Mouse (Mus musculus): Measurements from ENCODE around the gene Hist1h3b. TPM values are rescaled to one million over a fixed set of nuclear protein-coding genes. Genes with fewer than 3 reads are reported as not detected.
"Not testable (repeated sequence)": the region's sequence is repeated elsewhere in the genome, so short reads cannot be mapped to it uniquely, and the experiment has no call there.

Hist1h3b gene
- polyA plus RNA-seq, 1 experiment from 2014 or later: 0.51 TPM

DNA sequence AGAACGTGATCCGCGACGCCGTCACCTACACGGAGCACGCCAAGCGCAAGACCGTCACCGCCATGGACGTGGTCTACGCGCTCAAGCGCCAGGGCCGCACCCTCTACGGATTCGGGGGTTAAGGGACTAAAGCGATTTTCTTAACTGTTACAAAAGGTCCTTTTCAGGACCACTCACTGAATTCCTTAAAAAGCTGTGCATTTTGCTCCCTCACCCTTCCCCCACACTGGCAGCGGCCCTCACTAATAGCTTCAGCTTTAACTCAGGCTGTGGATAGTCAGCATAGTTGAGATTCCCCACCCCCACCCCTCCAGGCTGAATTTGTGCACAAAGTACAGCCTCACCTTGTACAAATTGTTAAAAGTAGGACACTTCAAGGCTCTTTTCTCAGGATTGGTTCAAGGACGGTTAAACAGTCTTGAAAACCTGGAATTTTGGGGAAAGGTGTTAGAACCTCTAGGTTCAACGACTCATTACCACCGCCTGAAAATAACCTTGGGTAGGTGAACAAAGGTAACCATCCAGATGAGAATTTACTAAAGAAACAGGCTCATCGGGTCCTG is 5.2 kb downstream of the Hist1h3b start:
- 0 out of 2 replicates have a peak, but pooled peaks have one; percentile 6 for ATAC-seq (ENCODE audit: low read depth)
- Histone ChIP-seq H3K36me3 (ENCODE audit: control insufficient read depth, insufficient read depth, low read length) (no peaks in the 10 kb centered on the region), H3K4me3 (ENCODE audit: low read depth, low read length) (peak overlapping the region; percentile 25), H3K4me1 (ENCODE audit: control insufficient read depth, insufficient read depth, low read length) (no peaks in the 10 kb centered on the region; the same call in none of the 2 replicates), H3K27ac (ENCODE audit: low read depth, low read length) (peak overlapping the region; percentile 68; the same call in 1 of the 2 replicates), H3K9ac (replicated peaks; ENCODE audit: low read depth, low read length) (no peak overlapping the region), H3K9me3 (ENCODE audit: control insufficient read depth, low read length) (no peaks in the 10 kb centered on the region), H3K27me3 (ENCODE audit: control insufficient read depth, insufficient read depth, low read length) (no peaks in the 10 kb centered on the region), H3K4me2 (ENCODE audit: low read depth, low read length) (peak overlapping the region; percentile 51)
- WGBS: 4% methylated on average over 9 of the region's 23 CpGs

DNA sequence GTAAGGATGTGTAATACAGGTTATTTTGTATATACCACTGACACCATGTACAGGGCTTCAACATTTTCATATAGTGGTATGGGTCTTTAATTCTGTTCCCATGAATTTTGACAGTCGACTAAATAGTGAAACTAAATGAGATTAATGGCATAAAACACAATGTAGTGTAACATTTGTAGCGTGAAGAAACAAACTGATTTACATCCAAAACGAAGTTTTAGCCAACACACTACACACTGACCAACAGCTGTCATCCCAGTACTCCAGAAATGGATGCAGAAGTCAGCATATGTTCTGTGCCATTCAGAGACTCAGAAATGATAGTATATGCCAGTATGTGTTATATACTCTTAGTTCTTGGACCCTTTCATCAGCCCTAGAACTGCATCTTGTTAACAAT is 5.9 kb downstream of the Hist1h3b start:
- H3K4me1 ChIP-seq (ENCODE audit: control insufficient read depth, insufficient read depth, low read length): no peaks in the 10 kb centered on the region; the same call in none of the 2 replicates
- WGBS: 45% methylated on average over 3 of the region's 3 CpGs
- H3K4me2 ChIP-seq (ENCODE audit: low read depth, low read length): no peak overlapping the region

DNA sequence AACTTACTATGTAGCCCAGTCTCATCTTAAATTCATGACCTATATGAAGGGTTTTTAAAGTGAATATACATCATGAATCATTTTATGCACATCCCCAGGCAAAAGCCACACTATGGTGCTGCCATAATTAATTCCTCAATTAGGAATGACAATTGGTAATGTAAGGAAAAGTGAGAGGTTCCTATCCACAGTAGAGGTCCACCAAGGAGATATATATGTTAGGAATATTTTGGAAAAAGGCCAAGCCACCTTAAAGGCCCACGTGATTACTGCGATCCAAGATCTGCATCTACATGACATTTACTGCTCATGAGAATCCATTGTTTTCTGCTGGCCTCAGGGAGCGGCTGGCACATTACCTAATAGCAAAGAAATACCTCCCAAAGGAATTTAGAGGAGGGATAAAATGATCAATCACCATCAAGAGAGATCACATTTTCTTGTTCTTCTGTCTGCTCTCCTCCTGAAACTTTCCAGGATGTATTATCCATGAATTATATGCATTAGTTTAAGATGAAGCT is 7.2 kb downstream of the Hist1h3b start:
- H3K27me3 ChIP-seq (ENCODE audit: control insufficient read depth, insufficient read depth, low read length): no peaks in the 10 kb centered on the region
- WGBS: 46% methylated on average over 3 of the region's 3 CpGs
- H3K9ac ChIP-seq (replicated peaks; ENCODE audit: low read depth, low read length): no peak overlapping the region
- no peak overlapping the region for H3K27ac ChIP-seq (ENCODE audit: low read depth, low read length)
- ATAC-seq (ENCODE audit: low read depth): no peak
- H3K4me1 ChIP-seq (ENCODE audit: control insufficient read depth, insufficient read depth, low read length): peaks cover 4% of the 10 kb centered on the region
- no peak overlapping the region for H3K4me2 ChIP-seq (ENCODE audit: low read depth, low read length)
- H3K9me3 ChIP-seq (ENCODE audit: control insufficient read depth, low read length): no peaks in the 10 kb centered on the region
- H3K36me3 ChIP-seq (ENCODE audit: control insufficient read depth, insufficient read depth, low read length): no peaks in the 10 kb centered on the region
- no peak overlapping the region for H3K4me3 ChIP-seq (ENCODE audit: low read depth, low read length)

More for the DNA sequence above, 5.9 kb downstream of the Hist1h3b start:
- Histone ChIP-seq H3K27me3 (ENCODE audit: control insufficient read depth, insufficient read depth, low read length) (no peaks in the 10 kb centered on the region), H3K9me3 (ENCODE audit: control insufficient read depth, low read length) (no peaks in the 10 kb centered on the region), H3K27ac (ENCODE audit: low read depth, low read length) (no peak overlapping the region), H3K36me3 (ENCODE audit: control insufficient read depth, insufficient read depth, low read length) (no peaks in the 10 kb centered on the region), H3K4me3 (ENCODE audit: low read depth, low read length) (no peak overlapping the region), H3K9ac (replicated peaks; ENCODE audit: low read depth, low read length) (no peak overlapping the region)
- no peak for ATAC-seq (ENCODE audit: low read depth)

DNA sequence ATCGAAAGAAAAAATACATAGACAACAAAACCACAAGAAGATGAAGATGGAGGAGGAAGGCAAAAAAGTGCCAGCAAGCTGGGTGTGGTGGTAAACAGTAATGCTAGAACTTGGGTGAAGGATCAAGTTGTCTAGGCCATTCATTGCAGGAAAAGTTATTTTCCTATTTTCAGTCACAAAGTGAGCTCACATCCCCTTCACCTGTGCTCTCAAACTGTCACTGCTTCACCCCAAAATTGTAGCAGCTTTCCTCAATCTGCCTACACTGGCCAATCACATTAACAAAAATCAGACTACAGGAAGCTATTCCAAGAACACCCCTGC is 7.8 kb downstream of the Hist1h3b start:
- ATAC-seq (ENCODE audit: low read depth): no peak
- peaks cover 7% of the 10 kb centered on the region for H3K4me1 ChIP-seq (ENCODE audit: control insufficient read depth, insufficient read depth, low read length)
- H3K9me3 ChIP-seq (ENCODE audit: control insufficient read depth, low read length): no peaks in the 10 kb centered on the region
- H3K9ac ChIP-seq (replicated peaks; ENCODE audit: low read depth, low read length): no peak overlapping the region
- H3K4me2 ChIP-seq (ENCODE audit: low read depth, low read length): peak overlapping the region; percentile 59; the same call in 1 of the 2 replicates
- no peaks in the 10 kb centered on the region for H3K27me3 ChIP-seq (ENCODE audit: control insufficient read depth, insufficient read depth, low read length)
- no peaks in the 10 kb centered on the region for H3K36me3 ChIP-seq (ENCODE audit: control insufficient read depth, insufficient read depth, low read length)
- no peak overlapping the region for H3K4me3 ChIP-seq (ENCODE audit: low read depth, low read length)
- H3K27ac ChIP-seq (ENCODE audit: low read depth, low read length): no peak overlapping the region
- 67% methylated on average over 1 of the region's 1 CpGs for WGBS

DNA sequence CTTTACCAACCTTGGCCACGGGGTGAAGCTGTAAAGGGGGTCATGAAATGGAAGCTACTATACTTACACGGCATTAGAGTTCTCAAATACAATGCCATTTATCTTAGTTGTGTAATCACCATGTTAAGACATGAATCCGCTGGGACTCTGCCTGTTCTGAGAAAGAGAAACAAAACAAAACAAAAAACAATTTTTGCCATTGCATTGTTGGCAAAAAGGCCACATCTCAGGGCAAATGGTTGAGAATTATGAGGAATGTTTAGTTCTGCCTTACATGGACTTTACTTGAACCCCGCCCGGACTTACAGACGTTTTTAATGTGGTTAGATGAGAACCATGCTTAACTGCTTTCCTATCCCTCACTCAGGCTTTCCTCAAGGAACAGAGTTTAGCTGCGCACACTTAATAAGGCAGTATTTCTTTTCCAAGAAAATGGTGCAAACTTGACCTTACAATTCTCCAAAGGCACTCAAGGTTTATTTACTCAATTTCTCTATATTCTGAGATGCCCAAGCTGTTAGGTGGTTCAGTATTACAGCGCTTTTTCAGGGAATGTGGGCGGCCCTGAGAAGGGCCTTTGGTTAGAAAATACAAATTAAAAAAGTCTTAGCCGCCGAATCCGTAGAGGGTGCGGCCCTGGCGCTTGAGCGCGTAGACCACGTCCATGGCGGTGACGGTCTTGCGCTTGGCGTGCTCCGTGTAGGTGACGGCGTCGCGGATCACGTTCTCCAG is 8.3 kb downstream of the Hist1h3b start:
- no peaks in the 10 kb centered on the region for H3K9me3 ChIP-seq (ENCODE audit: control insufficient read depth, low read length)
- 2% methylated on average over 16 of the region's 27 CpGs for WGBS
- H3K36me3 ChIP-seq (ENCODE audit: control insufficient read depth, insufficient read depth, low read length): no peaks in the 10 kb centered on the region
- no peaks in the 10 kb centered on the region for H3K27me3 ChIP-seq (ENCODE audit: control insufficient read depth, insufficient read depth, low read length)
- H3K4me2 ChIP-seq (ENCODE audit: low read depth, low read length): peak overlapping the region; percentile 59
- ATAC-seq (ENCODE audit: low read depth): peak; percentile 12; the same call in 1 of the 2 replicates
- H3K4me1 ChIP-seq (ENCODE audit: control insufficient read depth, insufficient read depth, low read length): peaks cover 7% of the 10 kb centered on the region
- peak overlapping the region; percentile 38 for H3K4me3 ChIP-seq (ENCODE audit: low read depth, low read length)
- H3K27ac ChIP-seq (ENCODE audit: low read depth, low read length): peak overlapping the region; percentile 79
- peak overlapping the region; percentile 50 for H3K9ac ChIP-seq (replicated peaks; ENCODE audit: low read depth, low read length)

DNA sequence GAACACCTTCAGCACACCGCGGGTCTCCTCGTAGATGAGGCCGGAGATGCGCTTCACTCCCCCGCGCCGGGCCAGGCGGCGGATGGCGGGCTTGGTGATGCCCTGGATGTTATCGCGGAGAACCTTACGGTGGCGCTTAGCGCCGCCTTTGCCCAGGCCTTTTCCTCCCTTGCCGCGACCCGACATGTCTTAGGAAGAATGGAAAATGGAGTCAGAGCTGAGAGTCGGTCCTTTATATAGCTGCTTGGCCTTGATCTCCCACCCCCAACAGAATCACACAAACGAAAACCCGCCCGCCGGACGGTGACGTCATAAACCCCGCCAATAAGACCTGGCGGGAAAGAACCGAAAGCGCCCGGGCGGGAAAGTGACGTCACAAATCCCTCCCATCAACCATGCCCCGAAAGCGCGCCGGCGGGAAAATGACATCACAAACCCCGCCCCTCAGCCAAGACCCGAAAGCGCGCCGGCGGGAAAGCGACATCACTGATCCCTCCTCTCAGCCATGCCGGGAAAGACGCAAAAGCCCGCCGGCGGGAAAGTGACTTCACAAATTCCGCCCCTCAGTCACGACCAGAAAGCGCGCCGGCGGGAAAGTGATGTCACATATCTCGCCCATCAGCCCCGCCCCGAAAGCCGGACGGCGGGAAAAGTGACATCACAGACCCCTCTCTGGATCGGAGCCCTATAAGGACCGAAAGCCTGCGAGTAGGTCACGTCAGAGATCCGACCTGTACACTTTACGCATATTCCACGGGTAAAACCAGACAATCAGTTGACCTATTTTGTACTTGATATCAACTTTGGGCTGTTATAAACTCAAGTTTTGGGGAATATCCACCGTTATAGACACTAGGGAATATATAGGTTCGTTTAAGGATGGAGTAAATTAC is 9.2 kb downstream of the Hist1h3b start, which contains the start of gene Hist1h4a:
Gene Hist1h4a, minus strand, starts transcription at position 259 of the 893 bp plus-strand sequence.
- Histone ChIP-seq H3K36me3 (ENCODE audit: control insufficient read depth, insufficient read depth, low read length) (no peaks in the 10 kb centered on the region), H3K9ac (replicated peaks; ENCODE audit: low read depth, low read length) (peak within 1 kb of the TSS; percentile 50), H3K27me3 (ENCODE audit: control insufficient read depth, insufficient read depth, low read length) (no peaks in the 10 kb centered on the region), H3K4me1 (ENCODE audit: control insufficient read depth, insufficient read depth, low read length) (peaks cover 7% of the 10 kb centered on the region), H3K9me3 (ENCODE audit: control insufficient read depth, low read length) (no peaks in the 10 kb centered on the region), H3K4me2 (ENCODE audit: low read depth, low read length) (peak within 1 kb of the TSS; percentile 59), H3K27ac (ENCODE audit: low read depth, low read length) (peak within 1 kb of the TSS; percentile 79), H3K4me3 (ENCODE audit: low read depth, low read length) (peak within 1 kb of the TSS; percentile 38)
- ATAC-seq (ENCODE audit: low read depth): peak; percentile 82
- WGBS: under 1% methylated on average over 67 of the region's 72 CpGs

DNA sequence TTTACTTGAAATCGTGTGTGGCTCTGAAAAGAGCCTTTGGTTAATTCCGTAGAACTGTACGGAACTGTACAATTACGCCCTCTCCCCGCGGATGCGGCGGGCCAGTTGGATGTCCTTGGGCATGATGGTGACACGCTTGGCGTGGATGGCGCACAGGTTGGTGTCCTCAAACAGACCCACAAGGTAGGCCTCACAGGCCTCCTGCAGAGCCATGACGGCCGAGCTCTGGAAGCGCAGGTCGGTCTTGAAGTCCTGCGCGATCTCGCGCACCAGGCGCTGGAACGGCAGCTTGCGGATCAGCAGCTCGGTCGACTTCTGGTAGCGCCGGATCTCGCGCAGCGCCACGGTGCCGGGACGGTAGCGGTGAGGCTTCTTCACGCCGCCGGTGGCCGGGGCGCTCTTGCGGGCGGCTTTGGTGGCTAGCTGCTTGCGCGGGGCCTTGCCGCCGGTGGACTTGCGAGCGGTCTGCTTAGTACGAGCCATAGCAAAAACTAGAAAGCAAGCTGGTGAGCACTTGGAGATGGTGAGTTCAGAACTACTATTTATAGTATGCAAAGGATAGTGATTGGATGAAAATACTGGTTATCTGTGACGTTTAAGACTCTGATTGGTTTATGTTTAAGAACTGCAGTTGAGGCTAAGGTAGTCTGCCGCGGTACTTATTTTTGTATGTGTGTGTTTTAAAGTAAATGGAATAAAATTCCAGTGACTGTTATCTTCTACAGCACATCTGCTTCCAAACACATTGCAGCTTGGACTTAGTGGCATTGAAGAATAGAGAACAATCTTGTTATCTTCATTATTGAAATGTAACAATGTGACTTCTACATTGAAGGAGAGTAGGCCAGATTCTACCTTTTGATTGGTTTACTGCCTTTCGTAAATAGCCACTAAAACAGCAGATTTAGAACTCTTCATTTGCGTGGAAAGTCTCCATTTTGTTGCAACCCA is 10.1 kb downstream of the Hist1h3b start, which contains the start of gene Hist1h3a:
Gene Hist1h3a, minus strand, starts transcription at position 516 of the 951 bp plus-strand sequence.
- Histone ChIP-seq H3K27ac (ENCODE audit: low read depth, low read length) (peak within 1 kb of the TSS; percentile 79), H3K4me2 (ENCODE audit: low read depth, low read length) (peak within 1 kb of the TSS; percentile 59), H3K4me3 (ENCODE audit: low read depth, low read length) (peak within 1 kb of the TSS; percentile 45)
- not testable (repeated sequence) for H3K4me1 ChIP-seq (ENCODE audit: control insufficient read depth, insufficient read depth, low read length); H3K27me3 ChIP-seq (ENCODE audit: control insufficient read depth, insufficient read depth, low read length); H3K9ac ChIP-seq (replicated peaks; ENCODE audit: low read depth, low read length); H3K36me3 ChIP-seq (ENCODE audit: control insufficient read depth, insufficient read depth, low read length); H3K9me3 ChIP-seq (ENCODE audit: control insufficient read depth, low read length)
- WGBS: under 1% methylated on average over 27 of the region's 52 CpGs
- peak; percentile 60 for ATAC-seq (ENCODE audit: low read depth)

DNA sequence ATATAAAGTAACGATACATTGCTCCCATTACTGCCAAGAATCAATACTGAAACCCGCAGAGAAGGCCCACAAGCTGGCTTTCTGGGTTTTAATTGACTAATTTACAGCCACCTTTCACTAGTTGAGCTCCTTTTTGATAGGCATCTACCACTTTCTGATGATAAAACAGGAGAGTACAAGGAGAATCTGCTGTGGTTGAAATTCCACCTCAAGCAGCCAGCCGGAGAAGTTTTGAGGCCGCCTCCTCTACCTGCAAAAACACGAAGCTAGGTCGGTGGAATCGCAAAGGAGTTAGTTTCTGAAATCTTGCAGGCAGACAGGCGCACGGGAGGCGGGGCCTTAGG is 11.1 kb downstream of the Hist1h3b start:
- no peaks in the 10 kb centered on the region for H3K36me3 ChIP-seq (ENCODE audit: control insufficient read depth, insufficient read depth, low read length)
- no peaks in the 10 kb centered on the region for H3K27me3 ChIP-seq (ENCODE audit: control insufficient read depth, insufficient read depth, low read length)
- peaks cover 7% of the 10 kb centered on the region for H3K4me1 ChIP-seq (ENCODE audit: control insufficient read depth, insufficient read depth, low read length)
- under 1% methylated on average over 10 of the region's 10 CpGs for WGBS
- H3K4me3 ChIP-seq (ENCODE audit: low read depth, low read length): peak overlapping the region; percentile 45
- H3K27ac ChIP-seq (ENCODE audit: low read depth, low read length): peak overlapping the region; percentile 6; the same call in 1 of the 2 replicates
- no peaks in the 10 kb centered on the region for H3K9me3 ChIP-seq (ENCODE audit: control insufficient read depth, low read length)
- H3K4me2 ChIP-seq (ENCODE audit: low read depth, low read length): peak overlapping the region; percentile 59
- no peak for ATAC-seq (ENCODE audit: low read depth)
- H3K9ac ChIP-seq (replicated peaks; ENCODE audit: low read depth, low read length): peak overlapping the region; percentile 51; the same call in 1 of the 2 replicates

Data from neural tube, embryonic 14.5 days (tissue).